Mouse (Mus musculus): ENCODE results near the gene Satb1. TPM values are rescaled to one million over a fixed set of nuclear protein-coding genes. Genes with fewer than 3 reads are reported as not detected.

Satb1 gene
- polyA plus RNA-seq, 1 experiment from 2014 or later = 21.6 TPM

GRCm38 (mm10) chr17:51752142-51752541, 80.9 kb downstream of the Satb1 start:
- Histone ChIP-seq H3K36me3 (peaks cover 5% of the 10 kb centered on the region), H3K27ac (replicated peaks) (no peak overlapping the region), H3K4me1 (peaks cover 9% of the 10 kb centered on the region; the same call in 1 of the 2 replicates), H3K4me3 (no peak overlapping the region), H3K27me3 (ENCODE audit: low read depth, poor library complexity, severe bottlenecking) (no peaks in the 10 kb centered on the region), H3K9me3 (replicated peaks) (no peaks in the 10 kb centered on the region)
- 86% methylated on average over 4 of the region's 4 CpGs for WGBS
- no peak for DNase-seq (ENCODE audit: low spot score)

GRCm38 (mm10) chr17:51747204-51747603, 85.9 kb downstream of the Satb1 start:
- Histone ChIP-seq H3K36me3 (peaks cover 25% of the 10 kb centered on the region), H3K4me3 (no peak overlapping the region), H3K27ac (replicated peaks) (no peak overlapping the region), H3K4me1 (peaks cover 9% of the 10 kb centered on the region; the same call in 1 of the 2 replicates), H3K27me3 (ENCODE audit: low read depth, poor library complexity, severe bottlenecking) (no peaks in the 10 kb centered on the region), H3K9me3 (replicated peaks) (no peaks in the 10 kb centered on the region)
- WGBS = 85% methylated on average over 9 of the region's 9 CpGs
- no peak for DNase-seq (ENCODE audit: low spot score)

DNA sequence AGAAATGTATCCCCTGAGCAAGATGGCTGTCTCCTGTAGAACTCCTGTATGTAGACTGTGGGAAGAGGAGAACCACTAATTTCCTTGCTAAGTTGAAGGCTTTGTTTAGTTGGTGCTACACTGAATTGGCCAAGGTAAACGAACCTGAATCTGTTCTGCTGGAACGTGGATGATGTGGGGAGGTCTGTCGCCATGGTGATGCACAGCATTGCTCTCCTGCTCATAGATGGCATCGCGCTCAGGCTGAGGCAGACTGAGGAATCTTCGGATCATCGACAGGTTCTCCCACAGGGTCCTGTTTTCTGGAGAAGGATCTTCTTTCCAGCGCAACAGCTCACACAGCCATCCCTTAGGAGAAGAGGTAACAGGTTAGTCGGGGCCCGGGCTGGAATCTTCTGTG, 90.6 kb downstream of the Satb1 start:
- Histone ChIP-seq H3K36me3 (peaks cover 59% of the 10 kb centered on the region), H3K27me3 (ENCODE audit: low read depth, poor library complexity, severe bottlenecking) (no peaks in the 10 kb centered on the region), H3K4me3 (no peak overlapping the region), H3K9me3 (replicated peaks) (no peaks in the 10 kb centered on the region), H3K4me1 (no peaks in the 10 kb centered on the region), H3K27ac (replicated peaks) (no peak overlapping the region)
- WGBS = 85% methylated on average over 10 of the region's 10 CpGs
- no peak for DNase-seq (ENCODE audit: low spot score)

GRCm38 (mm10) chr17:51741126-51741525, 92.0 kb downstream of the Satb1 start:
- no peak for DNase-seq (ENCODE audit: low spot score)
- 96% methylated on average over 10 of the region's 10 CpGs for WGBS
- no peaks in the 10 kb centered on the region for H3K4me1 ChIP-seq
- H3K9me3 ChIP-seq (replicated peaks) = no peaks in the 10 kb centered on the region
- H3K4me3 ChIP-seq = no peak overlapping the region
- peaks cover 59% of the 10 kb centered on the region for H3K36me3 ChIP-seq
- no peaks in the 10 kb centered on the region for H3K27me3 ChIP-seq (ENCODE audit: low read depth, poor library complexity, severe bottlenecking)
- H3K27ac ChIP-seq (replicated peaks) = no peak overlapping the region

GRCm38 (mm10) chr17:51740246-51740645, 92.8 kb downstream of the Satb1 start:
- WGBS = 92% methylated on average over 15 of the region's 15 CpGs
- H3K4me3 ChIP-seq = no peak overlapping the region
- no peaks in the 10 kb centered on the region for H3K9me3 ChIP-seq (replicated peaks)
- 0 out of 2 replicates have a peak, but pooled peaks cover 2% of the 10 kb centered on the region for H3K4me1 ChIP-seq
- no peak for DNase-seq (ENCODE audit: low spot score)
- H3K27me3 ChIP-seq (ENCODE audit: low read depth, poor library complexity, severe bottlenecking) = no peaks in the 10 kb centered on the region
- H3K27ac ChIP-seq (replicated peaks) = no peak overlapping the region
- H3K36me3 ChIP-seq = peaks cover 58% of the 10 kb centered on the region

DNA sequence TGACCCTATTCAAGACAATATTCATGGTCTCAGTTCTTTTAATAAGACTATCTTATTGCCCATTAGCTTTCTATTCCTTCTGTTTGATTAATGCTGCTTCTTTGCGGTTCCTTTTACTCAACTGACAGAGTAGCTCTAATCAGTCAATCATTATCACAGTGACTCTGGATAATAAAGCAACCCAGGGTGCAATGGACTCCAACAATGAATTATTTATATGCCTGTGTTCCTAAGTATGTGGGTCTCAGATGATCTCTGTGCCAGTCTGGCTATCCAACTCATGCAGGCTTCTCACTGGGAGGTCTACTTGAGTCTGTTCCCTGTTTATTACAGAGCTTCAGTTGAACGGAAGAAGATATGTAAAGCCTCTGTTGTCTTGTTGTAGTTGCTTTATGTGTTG, 108.6 kb downstream of the Satb1 start:
- H3K27me3 ChIP-seq (ENCODE audit: low read depth, poor library complexity, severe bottlenecking) = no peaks in the 10 kb centered on the region
- H3K4me3 ChIP-seq = no peak overlapping the region
- H3K36me3 ChIP-seq = no peaks in the 10 kb centered on the region
- no peaks in the 10 kb centered on the region for H3K4me1 ChIP-seq
- H3K9me3 ChIP-seq (replicated peaks) = no peaks in the 10 kb centered on the region
- no peak overlapping the region for H3K27ac ChIP-seq (replicated peaks)
- no peak for DNase-seq (ENCODE audit: low spot score)
- WGBS = 89% methylated on average over 2 of the region's 2 CpGs

DNA sequence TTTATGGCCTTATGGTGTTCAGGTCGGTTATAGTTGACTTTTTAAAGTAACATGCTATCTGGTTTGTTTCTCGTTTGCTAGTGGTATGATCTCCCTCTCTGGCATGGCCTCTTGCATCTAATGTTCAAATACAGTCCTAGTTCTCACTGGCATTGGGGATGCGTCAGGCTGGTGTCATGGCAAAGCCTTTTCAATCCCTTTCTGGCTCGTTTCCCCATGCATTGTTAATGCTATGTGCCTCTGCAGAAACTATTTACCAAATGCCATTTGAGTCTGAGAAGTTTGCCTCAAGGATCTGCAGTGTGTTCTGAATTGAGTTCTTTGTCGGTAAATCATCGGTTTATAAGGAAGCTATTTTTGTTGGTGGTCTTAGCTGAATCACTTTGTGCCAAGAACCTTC, 137.4 kb downstream of the Satb1 start:
- no peak for DNase-seq (ENCODE audit: low spot score)
- H3K4me3 ChIP-seq = no peak overlapping the region
- H3K27ac ChIP-seq (replicated peaks) = no peak overlapping the region
- no peaks in the 10 kb centered on the region for H3K36me3 ChIP-seq
- H3K27me3 ChIP-seq (ENCODE audit: low read depth, poor library complexity, severe bottlenecking) = no peaks in the 10 kb centered on the region
- 75% methylated on average over 6 of the region's 6 CpGs for WGBS
- H3K4me1 ChIP-seq = no peaks in the 10 kb centered on the region
- no peaks in the 10 kb centered on the region for H3K9me3 ChIP-seq (replicated peaks)

- no peaks in the 10 kb centered on the region for H3K4me1 ChIP-seq
- H3K4me3 ChIP-seq = no peak overlapping the region
- no peaks in the 10 kb centered on the region for H3K36me3 ChIP-seq
- no peak for DNase-seq (ENCODE audit: low spot score)
- WGBS = 64% methylated on average over 2 of the region's 2 CpGs
- H3K27me3 ChIP-seq (ENCODE audit: low read depth, poor library complexity, severe bottlenecking) = no peaks in the 10 kb centered on the region
- no peaks in the 10 kb centered on the region for H3K9me3 ChIP-seq (replicated peaks)
- H3K27ac ChIP-seq (replicated peaks) = no peak overlapping the region
Observed at GRCm38 (mm10) chr17:51695271-51695670, 137.8 kb downstream of the Satb1 start.

GRCm38 (mm10) chr17:51690526-51690925, 142.6 kb downstream of the Satb1 start:
- DNase-seq (ENCODE audit: low spot score) = no peak

DNA sequence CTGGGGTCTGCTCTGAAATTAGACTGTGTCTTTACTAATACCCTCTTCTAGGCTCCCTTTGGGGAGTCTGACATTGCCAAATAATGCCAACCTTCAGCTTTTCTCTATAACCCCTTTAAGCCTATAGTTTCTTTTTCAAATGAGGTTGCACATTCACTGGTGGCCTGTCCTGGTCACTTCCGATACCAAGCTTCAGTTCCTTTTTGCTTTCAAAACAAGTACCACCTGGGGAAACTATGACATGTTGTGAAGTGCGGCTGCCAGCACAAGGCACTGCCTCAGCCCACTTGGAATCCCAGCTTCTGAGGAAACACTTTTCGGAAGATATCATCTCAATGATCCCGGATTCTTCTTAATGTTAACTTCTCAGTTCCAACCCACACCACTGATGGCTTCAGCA, 145.9 kb downstream of the Satb1 start:
- no peaks in the 10 kb centered on the region for H3K27me3 ChIP-seq (ENCODE audit: low read depth, poor library complexity, severe bottlenecking)
- DNase-seq (ENCODE audit: low spot score) = no peak
- no peak overlapping the region for H3K27ac ChIP-seq (replicated peaks)
- H3K4me1 ChIP-seq = no peaks in the 10 kb centered on the region; the same call in 1 of the 2 replicates
- 88% methylated on average over 4 of the region's 4 CpGs for WGBS
- no peak overlapping the region for H3K4me3 ChIP-seq
- no peaks in the 10 kb centered on the region for H3K9me3 ChIP-seq (replicated peaks)
- H3K36me3 ChIP-seq = no peaks in the 10 kb centered on the region

More at GRCm38 (mm10) chr17:51690526-51690925, 142.6 kb downstream of the Satb1 start:
- Histone ChIP-seq H3K27me3 (ENCODE audit: low read depth, poor library complexity, severe bottlenecking) (no peaks in the 10 kb centered on the region), H3K4me1 (no peaks in the 10 kb centered on the region), H3K27ac (replicated peaks) (no peak overlapping the region), H3K9me3 (replicated peaks) (no peaks in the 10 kb centered on the region), H3K36me3 (no peaks in the 10 kb centered on the region), H3K4me3 (no peak overlapping the region)
- 84% methylated on average over 2 of the region's 2 CpGs for WGBS

Measured in midbrain, embryonic 10.5 days (tissue).